Mouse (Mus musculus): Measurements from ENCODE around the gene Rcl1.

GRCm38 (mm10) chr19:29135172-29135736 lies 34.1 kb downstream of the Rcl1 start:
- no peak for TF ChIP-seq CTCF (IDR thresholded peaks at IDR 0.05; ENCODE audit: extremely low read depth, insufficient read depth, low read length)
- no peak for TF ChIP-seq POLR2A (IDR thresholded peaks at IDR 0.05; ENCODE audit: extremely low read depth, insufficient read depth, low read length)
